Mouse (Mus musculus) embryonic fibroblast, embryonic 13.5 days (primary cell): Measurements from ENCODE around the gene Zc3h12d.

Experiments
- CTCF ChIP-seq: IDR thresholded peaks from 2 replicates; pipeline ENCODE4 v1.5.1; 2011; ENCODE audit warnings: mild to moderate bottlenecking, control low read depth, low read length, moderate library complexity, borderline replicate concordance; ENCODE audit not compliant: insufficient read depth
- POLR2A ChIP-seq: IDR thresholded peaks from 2 replicates; pipeline ENCODE4 v1.6.1; 2011; ENCODE audit warnings: low read depth, mild to moderate bottlenecking, control low read depth, low read length, moderate library complexity

DNA sequence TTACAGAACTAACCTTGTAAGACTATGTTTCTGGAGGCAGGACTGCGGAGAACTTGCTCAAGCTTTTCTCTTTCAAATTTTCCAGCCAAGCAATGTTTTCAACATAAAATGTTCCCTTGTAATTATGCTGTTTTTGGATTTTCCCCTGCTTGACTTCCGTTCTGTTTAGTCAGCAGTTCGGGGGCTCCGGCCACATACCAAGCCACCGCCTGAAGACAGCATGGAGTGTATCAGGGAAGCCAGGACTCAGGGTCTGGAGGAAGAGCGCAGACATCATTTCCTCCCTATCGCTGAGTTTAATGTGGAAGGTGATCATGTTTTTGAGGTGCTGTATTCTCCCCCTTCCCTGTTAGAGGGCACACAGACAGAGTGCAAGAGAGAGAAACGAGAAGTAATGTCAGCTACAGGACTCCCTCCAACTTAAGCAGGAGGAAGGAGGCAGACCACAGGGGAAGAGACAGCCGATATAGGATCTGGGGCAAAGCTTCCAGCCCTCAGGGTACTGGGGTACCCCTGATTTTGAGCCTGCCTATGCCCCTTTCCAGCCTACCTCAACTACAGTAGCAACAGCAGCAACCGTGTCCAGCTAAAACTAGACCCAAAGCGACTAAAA, 56.1 kb downstream of the Zc3h12d start:
- TF ChIP-seq CTCF (no peak), POLR2A (no peak)
